Mouse (Mus musculus) left cerebral cortex, postnatal 25 days (tissue): ENCODE data around the gene Izumo1. TPM values are rescaled to one million over a fixed set of nuclear protein-coding genes. Genes with fewer than 3 reads are reported as not detected.

ENCODE experiments used
- DNase-seq, 2 experiments: peaks; one replicate each; pipeline ENCODE4 v3.0.0; 2022; ENCODE audit warnings: low spot score in 2 of 2, mixed read lengths in 1 of 2
- intact Hi-C: fragments of 180-260 bp; cut with DNase I; formaldehyde crosslinking; loops from one replicate; pipeline ENCODE4 v1.15.1; 2025
- total RNA-seq, 2 experiments: library from RNA; stranded (reverse); gene quantifications; 2 replicates each; pipeline ENCODE4 v1.2.3; 2021

Gene Izumo1
- total RNA-seq, 2 experiments from 2014 or later, result not detected

DNA sequence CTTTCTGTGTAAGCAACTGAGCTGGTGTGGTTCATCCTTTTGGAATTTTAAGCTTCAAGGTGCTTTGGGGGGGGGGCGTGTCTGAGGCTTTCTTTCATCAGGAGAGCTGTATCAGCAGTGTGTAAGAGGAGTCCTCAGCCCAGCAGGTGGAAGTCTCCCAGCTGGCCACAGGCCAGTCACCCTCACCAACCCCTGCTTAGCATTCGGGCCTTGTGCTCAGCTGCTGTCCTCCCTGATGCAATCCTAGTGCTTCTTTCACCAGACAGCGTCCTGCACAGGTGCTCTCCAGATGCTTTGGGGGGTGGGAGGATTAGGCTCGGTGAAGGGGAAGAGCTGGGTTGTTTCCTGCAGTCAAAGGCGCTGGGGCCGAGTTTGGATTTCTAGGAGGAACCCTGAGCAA lies 5.3 kb upstream of the Izumo1 start:
- no peak for DNase-seq

DNA sequence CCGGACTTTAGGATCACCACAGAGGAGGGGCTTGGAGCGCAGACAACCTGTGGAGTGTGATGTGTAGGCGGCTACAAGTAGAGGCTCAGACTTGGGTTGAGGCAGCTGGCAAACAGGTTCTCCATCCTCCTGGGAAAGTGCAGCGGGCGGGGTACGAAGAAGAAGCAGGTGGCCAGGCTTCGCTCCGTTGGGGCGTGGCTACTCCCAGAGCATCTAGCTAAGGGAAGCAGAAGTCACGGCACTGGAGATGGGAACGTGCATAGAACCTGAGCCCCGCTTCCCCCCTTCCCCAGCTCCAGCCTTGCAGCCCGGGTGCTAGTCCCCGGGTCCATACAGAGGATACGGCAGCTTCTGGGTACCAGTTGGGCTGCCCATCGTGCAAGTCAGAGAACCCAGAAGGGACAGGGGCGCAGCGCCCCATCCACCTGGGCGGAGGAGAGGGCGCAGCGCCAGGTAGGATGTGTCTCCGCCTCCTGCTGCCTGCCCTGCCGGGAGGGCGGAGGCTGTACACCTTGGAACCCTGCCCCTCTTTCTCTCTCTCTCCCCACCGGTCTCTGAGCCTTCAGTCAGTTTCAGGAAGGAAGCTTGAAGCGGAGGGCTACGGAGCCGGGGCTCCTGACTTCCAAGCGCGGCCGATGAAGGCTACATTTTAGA lies 4.4 kb upstream of the Izumo1 start, which contains the start of gene Fut1:
Gene Fut1 (plus strand): TSS at position 248 of the 654 bp plus-strand sequence.
- intact Hi-C loops, result no loop called here
- peak; percentile 30 to 39 for DNase-seq

More for the DNA sequence above, 5.3 kb upstream of the Izumo1 start:
- intact Hi-C loops, result no loop called here

DNA sequence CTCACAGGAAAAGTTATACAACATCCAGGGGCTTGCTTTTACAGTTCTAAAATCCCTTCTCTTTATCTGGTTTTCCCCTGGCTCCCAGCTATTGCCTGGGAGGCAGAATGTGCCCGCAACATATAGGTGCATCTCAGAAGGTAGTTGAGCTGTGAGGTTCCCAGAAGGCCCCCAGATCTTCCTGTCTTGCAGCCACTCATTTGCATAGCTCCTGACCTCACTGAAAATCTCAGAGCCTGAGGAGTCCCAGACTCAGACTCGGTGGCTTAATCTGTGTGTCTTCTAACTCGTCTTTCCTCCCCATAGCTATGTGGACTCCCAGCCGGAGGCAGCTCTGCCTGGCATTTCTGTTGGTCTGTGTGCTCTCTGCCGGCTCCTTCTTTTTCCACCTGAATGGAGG lies 3.3 kb upstream of the Izumo1 start:
- no peak for DNase-seq
- intact Hi-C loops, result no loop called here

DNA sequence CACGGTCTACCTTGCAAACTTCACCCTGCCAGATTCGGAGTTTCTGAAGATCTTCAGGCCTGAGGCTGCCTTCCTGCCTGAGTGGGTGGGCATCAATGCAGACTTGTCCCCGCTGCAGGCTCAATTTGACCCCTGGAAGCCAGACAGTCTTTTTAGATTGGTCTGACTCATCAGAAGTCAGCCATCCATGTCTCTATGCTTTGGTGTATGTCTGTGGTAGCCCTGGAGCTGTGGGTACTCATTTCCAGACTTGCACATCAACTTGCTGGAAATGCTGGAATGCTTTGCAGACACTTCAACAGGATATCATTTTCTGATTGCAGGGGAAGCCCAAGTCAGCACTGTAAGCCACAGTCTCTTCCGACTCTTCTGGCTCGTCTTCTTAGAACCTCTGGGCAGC lies 2.0 kb upstream of the Izumo1 start:
- intact Hi-C loops, result no loop called here
- no peak for DNase-seq

DNA sequence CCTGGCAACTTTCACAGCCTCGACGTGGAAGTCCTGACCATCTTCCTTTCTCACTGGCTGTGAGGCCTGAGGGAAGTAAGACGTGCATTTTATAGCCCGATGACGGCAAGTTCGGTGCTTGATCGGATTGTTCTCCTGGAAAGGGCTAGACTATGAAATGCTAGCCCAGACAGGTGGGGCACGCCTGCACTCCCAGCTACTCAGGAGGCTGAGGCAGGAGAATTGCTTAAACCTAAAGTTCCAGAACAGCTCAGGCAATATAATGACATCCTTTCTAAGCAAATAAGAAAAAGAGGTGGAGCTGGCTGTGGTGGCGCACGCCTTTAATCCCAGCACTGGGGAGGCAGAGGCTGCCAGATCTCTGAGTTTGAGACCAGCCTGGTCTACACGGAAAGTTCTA lies 1.9 kb downstream of the Izumo1 start:
- intact Hi-C loops, result no loop called here
- DNase-seq, result no peak

DNA sequence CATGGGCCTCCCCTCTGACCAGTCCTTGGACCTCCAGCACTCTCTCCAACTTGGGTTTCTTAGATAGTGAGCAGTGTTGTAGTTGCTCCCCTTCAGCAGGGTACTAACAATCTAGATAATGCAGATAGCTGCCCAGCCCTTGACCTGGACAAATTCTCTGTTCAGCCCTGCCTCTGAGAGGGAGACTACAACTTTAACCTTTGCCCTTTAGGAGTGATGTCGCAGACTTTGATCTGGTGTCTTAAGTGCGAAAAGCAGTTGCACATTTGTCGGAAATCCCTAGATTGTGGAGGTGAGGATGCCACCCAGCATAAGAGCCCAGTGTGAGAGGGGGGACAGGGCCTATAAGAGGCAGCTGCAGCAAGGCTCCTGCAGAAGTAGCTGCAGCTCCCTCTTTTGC lies 3.1 kb downstream of the Izumo1 start:
- DNase-seq, result no peak
- intact Hi-C loops, result no loop called here

DNA sequence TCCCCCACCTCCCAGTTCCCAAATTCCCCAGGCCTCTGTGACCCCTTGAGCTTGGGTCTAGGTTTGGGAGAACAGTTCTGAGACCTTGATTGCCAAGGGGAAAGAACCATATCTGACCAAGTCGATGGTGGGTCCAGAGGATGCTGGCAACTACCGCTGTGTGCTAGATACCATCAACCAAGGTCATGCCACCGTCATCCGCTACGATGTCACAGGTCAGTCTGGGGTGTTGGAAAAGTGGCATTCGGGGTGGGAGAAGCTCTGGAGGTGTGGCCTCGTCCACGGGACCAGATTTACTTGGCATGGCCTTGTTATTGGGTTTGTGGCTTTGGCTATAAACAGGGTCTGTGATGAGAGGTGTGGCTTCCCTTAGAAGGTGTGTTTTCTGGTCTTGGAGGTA lies 3.9 kb downstream of the Izumo1 start:
- intact Hi-C loops, result no loop called here
- no peak for DNase-seq

DNA sequence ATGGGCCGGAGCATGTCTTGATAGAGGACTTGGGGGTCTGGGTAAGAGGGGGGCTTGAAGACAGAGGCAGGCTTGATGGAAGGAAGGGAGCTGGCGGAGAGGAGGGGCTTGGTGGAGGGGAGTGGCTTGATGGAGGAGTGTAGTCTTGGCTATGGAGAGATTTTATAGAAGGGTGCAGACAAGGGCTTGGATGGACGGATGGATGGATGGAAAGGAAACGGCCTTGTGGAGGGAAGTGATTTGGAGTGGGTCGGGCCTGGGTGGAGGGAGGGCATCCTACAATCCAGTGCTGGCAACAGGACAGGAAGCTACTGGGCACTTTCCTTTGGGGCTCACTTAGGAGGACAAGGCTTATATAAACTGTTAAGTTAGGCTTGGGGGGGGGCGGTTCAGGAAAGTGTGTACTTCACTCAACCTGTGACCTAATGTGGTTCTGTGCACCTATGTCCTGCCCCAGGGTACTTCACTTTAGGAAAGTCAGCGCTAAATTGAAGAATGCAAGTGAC lies 5.0 kb downstream of the Izumo1 start:
- intact Hi-C loops, result no loop called here
- DNase-seq, result no peak

DNA sequence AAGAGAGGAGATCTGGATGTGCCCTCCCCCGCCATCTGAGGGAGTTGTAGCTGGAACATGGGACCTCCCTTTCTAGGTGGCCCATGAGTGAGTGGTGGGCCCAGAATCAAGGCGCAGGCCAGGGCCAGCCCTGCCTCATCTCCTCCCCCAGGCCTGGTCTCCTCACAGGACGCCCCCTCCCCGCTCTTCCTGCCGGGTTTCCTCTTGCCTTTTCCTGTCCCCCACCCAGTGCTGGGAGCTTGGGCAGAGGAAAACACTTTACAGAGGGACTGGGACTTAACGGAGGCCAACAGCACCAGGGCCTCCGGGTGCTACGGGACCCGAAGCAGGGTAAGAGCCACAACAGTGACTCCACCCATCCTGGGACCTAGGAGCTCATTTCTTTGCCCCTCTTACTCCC lies 5.7 kb downstream of the Izumo1 start, which contains the start of gene Rasip1:
Gene Rasip1 (plus strand): TSS at position 228 of the 400 bp plus-strand sequence.
- intact Hi-C loops, result no loop called here

DNA sequence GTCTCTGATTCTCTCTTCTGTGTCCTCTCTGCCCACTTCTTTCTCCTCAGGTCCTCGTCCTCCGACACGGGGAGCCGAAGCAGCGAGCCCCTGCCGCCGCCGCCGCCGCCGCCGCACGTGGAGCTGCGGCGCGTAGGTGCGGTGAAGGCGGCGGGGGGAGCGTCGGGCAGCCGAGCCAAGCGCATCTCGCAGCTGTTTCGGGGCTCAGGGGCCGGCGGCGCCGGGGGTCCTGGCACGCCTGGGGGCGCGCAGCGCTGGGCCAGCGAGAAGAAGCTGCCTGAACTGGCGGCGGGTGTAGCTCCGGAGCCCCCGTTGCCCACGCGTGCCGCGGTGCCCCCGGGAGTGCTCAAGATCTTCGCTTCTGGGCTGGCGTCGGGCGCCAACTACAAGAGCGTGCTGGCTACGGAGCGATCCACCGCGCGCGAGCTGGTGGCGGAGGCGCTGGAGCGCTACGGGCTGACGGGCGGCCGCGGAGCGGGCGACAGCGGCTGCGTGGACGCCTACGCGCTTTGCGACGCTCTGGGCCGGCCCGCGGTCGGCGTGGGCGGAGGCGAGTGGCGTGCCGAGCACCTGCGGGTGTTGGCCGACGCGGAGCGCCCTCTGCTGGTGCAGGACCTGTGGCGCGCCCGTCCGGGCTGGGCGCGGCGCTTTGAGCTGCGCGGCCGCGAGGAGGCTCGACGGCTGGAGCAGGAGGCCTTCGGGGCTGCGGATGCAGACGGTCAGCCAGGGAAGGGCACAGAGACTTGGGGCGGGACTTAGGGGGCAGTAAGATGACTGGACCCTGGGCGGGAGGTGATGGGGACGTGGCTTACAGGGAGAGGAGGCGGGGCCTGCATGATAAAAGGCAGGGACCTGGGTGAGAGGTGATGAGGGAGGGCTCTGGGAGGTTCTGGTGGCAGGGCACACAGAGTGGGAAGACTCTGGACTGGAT lies 7.0 kb downstream of the Izumo1 start:
- intact Hi-C loops, result no loop called here
- peak; percentile 79 to 84 for DNase-seq

More for the DNA sequence above, 5.7 kb downstream of the Izumo1 start, which contains the start of gene Rasip1:
- DNase-seq, result no peak

DNA sequence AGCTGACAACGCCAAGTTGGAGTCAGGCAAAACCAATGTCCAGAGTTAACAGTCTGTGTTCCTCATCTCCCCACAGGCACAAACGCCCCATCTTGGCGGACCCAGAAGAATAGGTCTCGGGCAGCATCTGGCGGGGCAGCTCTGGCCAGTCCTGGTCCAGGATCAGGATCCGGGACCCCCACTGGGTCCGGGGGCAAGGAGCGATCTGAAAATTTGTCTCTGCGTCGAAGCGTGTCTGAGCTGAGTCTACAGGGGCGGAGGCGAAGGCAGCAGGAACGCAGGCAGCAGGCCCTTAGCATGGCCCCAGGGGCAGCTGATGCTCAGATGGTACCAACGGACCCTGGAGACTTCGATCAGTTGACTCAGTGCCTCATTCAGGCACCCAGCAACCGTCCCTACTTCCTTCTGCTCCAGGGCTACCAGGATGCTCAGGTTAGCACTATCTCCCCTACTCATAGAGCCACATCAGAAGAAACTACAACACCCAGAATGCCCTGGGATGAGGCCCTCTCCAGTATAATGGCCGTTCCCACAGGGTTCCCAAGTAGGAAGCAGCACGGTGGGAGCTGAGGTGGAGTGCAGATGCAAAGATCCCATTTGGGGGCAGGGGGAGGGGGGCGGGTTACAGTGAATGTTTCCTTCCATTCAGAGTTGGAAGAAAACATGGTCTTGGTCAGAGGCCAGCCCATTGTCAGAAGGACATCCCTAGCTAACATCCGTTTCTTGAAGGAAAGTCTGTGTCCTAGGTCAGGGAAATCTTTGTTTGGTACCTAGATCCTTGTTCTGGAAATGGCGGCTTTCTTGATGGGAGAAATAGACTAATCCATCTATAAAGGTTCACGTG lies 8.7 kb downstream of the Izumo1 start:
- DNase-seq, result no peak
- intact Hi-C loops, result no loop called here

DNA sequence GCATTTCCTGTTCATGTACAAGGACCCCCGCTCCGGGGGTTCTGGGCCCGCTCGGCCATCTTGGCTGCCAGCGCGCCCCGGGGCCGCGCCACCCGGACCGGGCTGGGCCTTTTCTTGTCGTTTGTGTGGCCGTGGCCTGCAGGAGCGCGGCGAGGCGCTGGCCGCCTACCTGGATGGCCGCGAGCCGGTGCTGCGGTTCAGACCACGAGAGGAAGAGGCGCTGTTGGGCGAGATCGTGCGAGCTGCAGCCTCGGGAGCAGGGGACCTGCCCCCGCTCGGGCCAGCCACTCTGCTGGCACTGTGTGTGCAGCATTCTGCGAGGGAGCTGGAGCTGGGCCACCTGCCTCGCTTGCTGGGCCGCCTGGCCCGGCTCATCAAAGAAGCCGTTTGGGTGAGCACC lies 10.9 kb downstream of the Izumo1 start:
- intact Hi-C loops, result no loop called here
- peak in 1 of 2 experiments; percentile 44 for DNase-seq

DNA sequence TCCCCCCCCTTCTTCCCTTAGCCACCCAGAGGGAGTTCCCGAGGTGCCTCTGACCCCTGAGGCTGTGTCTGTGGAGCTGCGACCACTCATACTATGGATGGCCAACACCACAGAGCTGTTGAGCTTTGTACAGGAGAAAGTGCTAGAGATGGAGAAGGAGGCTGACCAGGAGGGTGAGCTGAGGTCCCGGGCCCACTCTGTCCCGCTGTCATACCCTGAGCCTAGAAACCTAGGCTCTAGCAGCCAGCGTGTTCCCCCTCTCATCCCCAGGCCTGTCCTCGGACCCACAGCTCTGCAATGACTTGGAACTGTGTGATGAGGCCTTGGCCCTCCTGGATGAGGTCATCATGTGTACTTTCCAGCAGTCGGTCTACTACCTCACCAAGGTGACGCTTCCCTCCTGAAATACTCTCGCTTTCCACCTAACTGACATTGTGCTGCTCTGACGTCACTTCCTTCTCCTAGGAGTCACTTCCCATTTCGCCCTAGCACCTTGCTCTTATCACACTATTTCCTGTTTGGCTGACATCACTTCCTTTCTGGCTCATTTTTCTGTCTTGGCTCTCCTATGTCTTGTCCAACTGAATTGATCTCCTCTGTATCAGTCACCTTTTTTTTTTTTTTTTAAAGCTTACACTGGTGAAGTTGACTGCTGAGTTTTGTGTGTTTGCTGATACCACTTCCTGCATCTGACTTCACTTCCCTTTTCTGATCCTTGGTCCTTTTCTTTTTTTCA lies 13.5 kb downstream of the Izumo1 start:
- intact Hi-C loops, result no loop called here
- DNase-seq, result no peak

DNA sequence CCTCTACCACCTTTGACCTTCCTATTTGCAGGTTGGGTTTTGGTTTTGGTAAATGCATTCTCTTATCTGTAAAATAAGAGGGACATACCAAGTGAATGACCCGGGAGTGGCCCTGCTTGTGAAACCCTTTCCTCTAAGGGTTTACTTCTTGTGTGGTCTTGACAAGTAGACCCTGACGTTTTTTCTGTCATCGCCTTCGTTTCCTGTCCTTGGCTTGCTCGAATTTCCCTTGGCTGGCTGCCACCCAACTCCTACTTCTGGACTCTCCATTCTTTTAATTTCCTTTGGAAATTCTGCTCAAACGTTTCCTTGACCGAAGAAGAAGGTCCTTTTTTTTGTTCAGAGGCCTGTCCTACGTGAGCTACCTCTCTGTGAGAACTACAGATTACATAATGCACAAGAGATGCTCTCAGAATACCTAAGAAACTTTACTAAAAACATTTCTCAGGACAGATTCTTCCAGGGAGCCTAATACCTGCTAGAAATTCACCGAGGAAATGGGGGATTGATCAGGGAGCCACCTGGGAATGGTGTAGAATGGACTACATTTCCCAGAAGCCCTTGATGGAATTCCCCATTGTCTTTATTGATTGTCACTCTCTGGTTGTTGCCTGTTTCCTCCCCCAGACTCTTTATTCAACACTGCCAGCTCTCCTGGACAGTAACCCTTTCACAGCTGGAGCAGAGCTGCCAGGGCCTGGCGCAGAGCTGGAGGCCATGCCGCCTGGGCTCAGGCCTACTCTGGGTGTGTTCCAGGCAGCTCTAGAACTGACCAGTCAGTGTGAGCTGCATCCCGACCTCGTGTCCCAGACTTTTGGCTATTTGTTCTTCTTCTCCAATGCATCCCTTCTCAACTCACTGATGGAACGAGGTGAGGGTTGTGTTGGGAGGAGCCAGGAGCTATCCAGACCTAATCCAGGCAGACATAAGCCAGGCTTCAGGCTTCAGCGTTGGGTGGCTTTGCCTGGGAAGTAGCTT lies 14.4 kb downstream of the Izumo1 start:
- DNase-seq, result no peak
- intact Hi-C loops, result no loop called here

DNA sequence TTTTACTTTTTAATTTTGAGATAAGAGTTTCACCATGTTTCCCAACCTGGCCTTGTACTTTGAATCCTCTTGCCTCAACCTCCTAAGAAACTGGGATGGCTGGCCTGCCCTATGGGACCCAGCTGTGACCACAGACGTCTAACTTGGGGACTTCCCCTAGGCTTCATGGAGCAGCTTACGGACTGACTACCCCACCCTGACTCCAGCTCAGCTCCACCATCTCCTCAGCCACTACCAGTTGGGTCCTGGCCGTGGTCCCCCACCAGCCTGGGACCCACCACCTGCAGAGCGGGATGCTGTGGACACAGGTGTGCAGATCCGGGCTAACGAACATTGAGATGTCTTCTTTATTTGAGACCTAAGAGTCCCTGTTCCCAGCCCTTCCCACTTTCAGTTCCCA lies 16.1 kb downstream of the Izumo1 start:
- no peak for DNase-seq
- intact Hi-C loops, result no loop called here

DNA sequence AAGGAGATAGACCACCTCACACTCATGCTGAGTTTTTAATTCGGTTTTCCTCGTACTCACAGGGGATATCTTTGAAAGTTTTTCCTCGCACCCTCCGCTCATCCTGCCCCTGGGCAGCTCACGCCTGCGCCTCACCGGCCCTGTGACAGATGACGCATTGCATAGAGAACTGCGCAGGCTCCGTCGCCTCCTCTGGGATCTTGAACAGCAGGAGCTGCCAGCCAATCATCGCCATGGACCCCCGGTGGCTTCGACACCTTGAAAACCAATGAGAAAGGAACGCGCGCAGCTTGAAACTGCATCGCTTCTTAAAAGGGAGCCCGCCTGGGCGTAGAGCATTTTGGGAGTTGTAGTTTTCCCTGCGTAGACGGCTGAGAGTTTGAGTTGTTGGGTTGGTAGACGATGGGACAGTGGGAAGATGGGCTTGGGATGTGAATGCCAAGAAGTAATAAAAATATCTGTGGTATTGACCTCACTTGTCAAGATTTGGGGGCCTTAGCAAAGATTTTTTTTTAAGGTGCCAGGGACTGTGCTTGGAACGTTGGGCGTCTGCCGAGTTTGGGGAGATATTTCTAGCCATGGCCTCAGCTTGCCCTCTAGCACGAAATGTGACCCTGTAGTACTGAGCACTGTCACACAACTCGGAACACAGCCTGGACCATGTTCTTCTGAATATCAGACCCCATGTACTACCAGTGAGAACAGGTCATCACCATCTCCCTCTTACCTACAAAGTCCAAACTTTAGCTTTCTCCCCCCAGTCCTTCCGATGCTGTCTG lies 17.2 kb downstream of the Izumo1 start:
- DNase-seq, result peak; percentile 94 to 99
- intact Hi-C loops, result no loop called here

DNA sequence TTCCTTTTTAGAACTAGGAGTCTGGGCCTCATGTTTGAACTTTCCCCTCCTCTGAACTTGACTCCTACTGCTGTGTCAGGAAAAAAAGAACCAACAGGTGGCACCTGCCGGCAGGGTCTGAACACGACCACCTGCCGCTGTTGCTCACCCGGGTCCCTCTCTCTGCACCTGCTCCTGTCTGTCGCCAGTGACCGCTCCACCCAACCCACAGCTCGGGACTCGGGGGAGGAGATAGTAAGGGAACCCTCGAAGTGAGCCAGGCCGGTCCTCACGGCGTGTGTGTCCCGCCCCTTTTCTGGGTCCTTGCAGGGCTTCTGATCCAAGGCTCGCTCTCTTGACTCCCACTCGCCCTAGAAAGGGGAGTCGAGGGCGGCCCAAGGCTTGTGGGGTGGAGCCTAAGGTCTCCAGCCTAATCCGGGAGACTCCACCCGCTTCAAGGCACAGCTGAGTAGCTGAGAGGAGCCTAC lies 18.0 kb downstream of the Izumo1 start, which contains the start of gene Mamstr:
Gene Mamstr (plus strand): TSS at position 417 of the 467 bp plus-strand sequence.
- DNase-seq, result no peak
- intact Hi-C loops, result no loop called here
